Mouse (Mus musculus) ES-E14 (cell line): ENCODE results near the gene Manea. TPM values are rescaled to one million over a fixed set of nuclear protein-coding genes. Genes with fewer than 3 reads are reported as not detected.
A peak's percentile ranks its signal among the peaks of the same experiment; 100 is the strongest.
"Not testable (repeated sequence)": the region's sequence is repeated elsewhere in the genome, so short reads cannot be mapped to it uniquely, and the experiment has no call there.

Experiments used
- DNase-seq: peaks from one replicate; pipeline ENCODE4 v3.0.0-alpha.2; 2013; ENCODE audit warnings: low read depth, low spot score
- H3K27ac ChIP-seq: 2 replicates; pipeline ENCODE4 v1.5.1; 2012; ENCODE audit warnings: low read depth, mild to moderate bottlenecking, low read length, moderate library complexity, mixed read lengths; ENCODE audit not compliant: poor library complexity, insufficient read depth, severe bottlenecking
- H3K36me3 ChIP-seq: 2 replicates; pipeline ENCODE4 v1.6.1; 2012; ENCODE audit warnings: mild to moderate bottlenecking, low read length, moderate library complexity, mixed read lengths; ENCODE audit not compliant: control insufficient read depth, poor library complexity, insufficient read depth, severe bottlenecking
- H3K4me1 ChIP-seq, 2 experiments: fragments of 150-350 bp in 1 of 2; sonication (generic) in 1 of 2; 2 replicates each; pipeline ENCODE4 v1.6.1; 2012; ENCODE audit warnings: low read length in 2 of 2, mild to moderate bottlenecking in 1 of 2, mixed read lengths in 1 of 2; ENCODE audit not compliant: control insufficient read depth in 2 of 2, insufficient read depth in 2 of 2, poor library complexity in 1 of 2
- H3K4me3 ChIP-seq, 2 experiments: fragments of 150-350 bp in 1 of 2; sonication (generic) in 1 of 2; 2 replicates each; pipeline ENCODE4 v1.5.1; 2012; ENCODE audit warnings: low read length in 2 of 2, low read depth in 1 of 2, mild to moderate bottlenecking in 1 of 2, mixed read lengths in 1 of 2; ENCODE audit not compliant: insufficient read depth in 1 of 2, poor library complexity in 1 of 2, severe bottlenecking in 1 of 2
- H3K9ac ChIP-seq: 2 replicates; pipeline ENCODE4 v1.6.1; 2012; ENCODE audit warnings: low read depth, mild to moderate bottlenecking, low read length, mixed read lengths; ENCODE audit not compliant: poor library complexity, insufficient read depth, severe bottlenecking
- H3K9me3 ChIP-seq: fragments of 150-350 bp; sonication (generic); 2 replicates; pipeline ENCODE4 v1.6.1; 2012; ENCODE audit warnings: low read depth, mild to moderate bottlenecking, low read length; ENCODE audit not compliant: control insufficient read depth, insufficient read depth
- CHD2 ChIP-seq: IDR thresholded peaks from 2 replicates; pipeline ENCODE4 v1.6.1; 2014; ENCODE audit warnings: mild to moderate bottlenecking, low read depth, low read length, inconsistent platforms
- HCFC1 ChIP-seq: IDR thresholded peaks from 2 replicates; pipeline ENCODE4 v1.6.1; 2012; ENCODE audit warnings: low read length, inconsistent platforms, borderline replicate concordance; ENCODE audit not compliant: insufficient read depth
- MAFK ChIP-seq: IDR thresholded peaks from 2 replicates; pipeline ENCODE4 v1.6.1; 2014; ENCODE audit warnings: mild to moderate bottlenecking, low read depth, low read length, inconsistent platforms; ENCODE audit not compliant: insufficient read depth
- ZC3H11A ChIP-seq: IDR thresholded peaks from 2 replicates; pipeline ENCODE4 v1.6.1; 2012; ENCODE audit warnings: low read depth, mild to moderate bottlenecking, inconsistent platforms, low read length, borderline replicate concordance
- ZNF384 ChIP-seq: IDR thresholded peaks from 2 replicates; pipeline ENCODE4 v1.6.1; 2012; ENCODE audit warnings: low read depth, low read length, inconsistent platforms
- in situ Hi-C, 2 experiments: fragments of 600-800 bp; cut with MboI; formaldehyde crosslinking; loops; one replicate each; pipeline ENCODE4 v1.15.1; 2025; ENCODE audit warnings: low sequenced_read_pairs in 2 of 2, inconsistent platforms in 1 of 2; ENCODE audit not compliant: unreplicated experiment in 2 of 2
- total RNA-seq: library from RNA; depleted of rRNA; stranded (reverse); fragments of 300-350 nt; gene quantifications from 2 replicates; pipeline ENCODE4 v1.2.3, GENCODE M21; 2012

The Manea gene
- total RNA-seq, 1 experiment: 12.3 TPM

DNA sequence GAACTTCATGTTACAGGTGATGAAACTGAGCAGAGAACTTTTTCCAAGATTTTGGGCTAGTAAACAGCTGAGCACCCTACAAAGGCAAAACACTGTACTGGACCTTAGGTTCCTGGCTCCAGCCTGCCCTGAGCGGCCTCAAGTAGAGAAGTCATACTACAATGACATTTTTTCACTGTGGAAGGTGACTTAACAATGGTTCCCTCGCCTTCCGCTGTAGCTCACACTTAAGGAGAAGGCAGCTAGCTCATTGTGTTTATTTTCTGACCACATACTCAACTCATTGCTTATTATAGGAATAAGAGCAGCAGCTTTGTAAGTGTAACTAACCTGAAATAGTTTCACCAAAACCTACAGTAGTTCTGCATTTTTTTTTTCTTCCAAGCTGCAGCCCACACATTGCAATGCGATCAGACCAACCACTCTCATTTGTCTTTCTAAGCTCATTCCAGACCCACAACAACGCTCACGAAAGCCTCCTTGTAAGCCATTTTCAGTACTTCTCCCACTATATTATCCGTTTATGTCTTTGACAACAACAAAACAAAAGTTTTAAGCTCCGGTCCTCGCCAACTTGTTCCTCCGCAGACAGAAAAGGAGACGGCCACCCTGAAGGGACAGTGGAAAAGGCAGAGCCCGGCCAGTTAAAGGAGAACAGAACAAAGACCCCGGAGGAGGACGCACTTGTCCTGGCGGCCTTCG is 799 bp downstream of the Manea start:
- TF ChIP-seq CHD2: no peak
- no peak for TF ChIP-seq ZNF384
- no peak for TF ChIP-seq ZC3H11A
- no peak for TF ChIP-seq HCFC1
- TF ChIP-seq MAFK: no peak
- in situ Hi-C loops: no loop called here
- H3K27ac ChIP-seq: no peak overlapping the region
- no peaks in the 10 kb centered on the region; a peak in 1 of 4 replicates for H3K4me1 ChIP-seq
- H3K36me3 ChIP-seq: no peaks in the 10 kb centered on the region
- DNase-seq: peak; percentile 26
- no peaks in the 10 kb centered on the region for H3K9me3 ChIP-seq
- peak overlapping the region; percentile 85 for H3K9ac ChIP-seq
- peak overlapping the region; percentile 89 to 100 for H3K4me3 ChIP-seq

DNA sequence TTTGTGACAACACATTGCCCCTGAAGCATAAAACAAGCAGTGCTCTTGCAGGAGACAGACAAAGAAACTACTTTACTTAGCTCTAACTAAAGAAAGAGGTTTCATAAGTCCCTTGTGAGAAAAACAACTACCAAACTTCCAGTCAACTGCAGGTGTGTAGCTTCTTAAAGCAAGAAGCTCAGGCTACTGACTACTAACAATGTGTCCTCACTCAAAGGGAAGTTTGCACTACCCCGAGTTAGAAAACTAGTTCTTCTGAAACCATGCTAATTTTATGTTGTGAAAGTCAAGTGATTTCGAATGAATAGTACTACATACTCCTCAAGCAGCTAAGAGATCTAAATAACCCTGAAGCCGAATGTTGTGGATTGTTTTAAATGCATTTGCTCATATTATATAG is 1.6 kb downstream of the Manea start:
- no peak for DNase-seq
- H3K9me3 ChIP-seq: no peaks in the 10 kb centered on the region
- no peaks in the 10 kb centered on the region; a peak in 1 of 4 replicates for H3K4me1 ChIP-seq
- H3K4me3 ChIP-seq: no peak overlapping the region
- in situ Hi-C loops: no loop called here
- H3K27ac ChIP-seq: no peak overlapping the region
- TF ChIP-seq HCFC1 (no peak), ZNF384 (no peak), ZC3H11A (no peak), CHD2 (no peak)
- H3K9ac ChIP-seq: no peak overlapping the region
- no peaks in the 10 kb centered on the region for H3K36me3 ChIP-seq

DNA sequence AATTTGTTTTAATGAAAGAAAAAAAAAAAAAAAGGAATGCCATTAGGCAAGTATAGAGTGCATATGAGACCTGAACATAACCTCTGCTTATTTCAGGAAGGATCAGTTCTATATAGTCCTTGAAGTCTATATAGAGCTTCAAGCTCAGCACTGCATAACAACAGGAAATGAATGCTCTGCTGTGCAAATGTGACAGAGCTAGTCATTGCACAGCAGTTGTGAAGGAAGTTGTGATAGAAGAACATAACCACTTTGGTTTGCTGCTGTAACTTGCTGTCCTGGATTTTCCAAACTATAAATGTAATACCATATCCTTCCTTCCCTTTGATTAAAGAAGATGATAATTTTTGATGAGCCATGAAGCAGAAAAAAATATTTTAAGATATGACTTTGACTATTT is 4.3 kb downstream of the Manea start:
- in situ Hi-C loops: no loop called here
- Histone ChIP-seq H3K27ac (no peak overlapping the region), H3K4me3 (no peak overlapping the region), H3K9ac (no peak overlapping the region), H3K4me1 (no peaks in the 10 kb centered on the region; a peak in 1 of 4 replicates), H3K36me3 (no peaks in the 10 kb centered on the region), H3K9me3 (no peaks in the 10 kb centered on the region)
- TF ChIP-seq ZC3H11A (no peak), MAFK (no peak), ZNF384 (no peak), HCFC1 (no peak), CHD2 (no peak)
- no peak for DNase-seq

DNA sequence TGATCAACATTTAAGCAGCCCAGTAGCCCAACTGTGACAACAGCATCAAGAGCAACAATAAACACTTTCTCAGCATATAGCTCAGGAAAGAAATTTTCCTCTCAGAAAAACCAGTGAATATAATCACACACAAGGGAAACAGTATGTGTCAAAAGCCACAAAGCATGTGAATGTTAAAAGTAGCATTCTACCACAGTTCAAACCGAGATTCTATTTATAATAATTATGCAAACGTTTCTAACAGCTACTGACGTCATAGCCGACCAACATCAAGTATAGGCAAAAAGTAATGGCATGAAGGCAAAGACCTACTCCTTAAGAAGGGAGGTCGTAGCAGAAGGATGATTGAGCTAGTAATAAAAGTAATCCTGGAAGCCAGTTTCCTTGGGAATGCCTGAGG is 8.1 kb downstream of the Manea start:
- Histone ChIP-seq H3K4me3 (no peak overlapping the region), H3K9me3 (no peaks in the 10 kb centered on the region), H3K4me1 (no peaks in the 10 kb centered on the region), H3K27ac (no peak overlapping the region), H3K36me3 (no peaks in the 10 kb centered on the region), H3K9ac (no peak overlapping the region)
- TF ChIP-seq ZC3H11A: no peak
- no peak for TF ChIP-seq CHD2
- no peak for TF ChIP-seq HCFC1
- TF ChIP-seq MAFK: no peak
- no peak for TF ChIP-seq ZNF384
- no peak for DNase-seq
- in situ Hi-C loops: no loop called here

DNA sequence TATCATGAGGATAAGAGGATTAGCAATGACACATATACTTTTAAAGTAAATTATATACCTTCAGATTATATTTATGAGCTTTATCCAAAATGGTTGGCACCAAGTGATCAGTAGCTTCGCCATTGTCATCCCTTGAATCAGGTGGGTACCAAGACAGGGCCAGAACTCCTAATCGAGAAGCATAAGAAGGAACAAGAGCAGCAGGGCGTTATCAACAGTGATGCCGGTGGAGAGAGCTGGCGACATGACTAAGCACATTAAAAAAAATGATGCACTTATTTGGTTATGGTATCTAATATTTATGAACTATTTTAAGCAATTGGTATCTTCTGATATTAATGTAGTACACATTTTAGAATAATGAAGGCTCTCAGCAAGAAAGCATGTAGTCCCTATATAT is 10.1 kb downstream of the Manea start:
- no peaks in the 10 kb centered on the region for H3K9me3 ChIP-seq
- DNase-seq: no peak
- H3K36me3 ChIP-seq: no peaks in the 10 kb centered on the region
- H3K27ac ChIP-seq: no peak overlapping the region
- TF ChIP-seq ZNF384 (no peak), HCFC1 (no peak), ZC3H11A (no peak), CHD2 (no peak), MAFK (no peak)
- no peak overlapping the region for H3K9ac ChIP-seq
- in situ Hi-C loops: no loop called here
- H3K4me1 ChIP-seq: no peaks in the 10 kb centered on the region
- H3K4me3 ChIP-seq: no peak overlapping the region

GRCm38 (mm10) chr4:26304731-26305130 is 42.0 kb downstream of the Manea start:
- H3K36me3 ChIP-seq, H3K27ac ChIP-seq, H3K4me3 ChIP-seq, H3K9ac ChIP-seq, in situ Hi-C loops, H3K4me1 ChIP-seq, H3K9me3 ChIP-seq, DNase-seq: not testable (repeated sequence)
